Mouse (Mus musculus) heart, postnatal 0 days (tissue): ENCODE measurements around the gene Tada3. TPM values are rescaled to one million over a fixed set of nuclear protein-coding genes. Genes with fewer than 3 reads are reported as not detected.

ENCODE experiments used
- ATAC-seq: fragments of 200-750 bp; cut with Nextera tagmentation; 2 replicates; pipeline ENCODE4 v1.8.0; 2017; ENCODE audit warnings: low read depth, moderate number of reproducible peaks, moderate library complexity; ENCODE audit not compliant: insufficient read depth
- DNase-seq: peaks from one replicate; pipeline ENCODE4 v3.0.0-alpha.2; 2016; ENCODE audit warnings: low spot score
- H3K27ac ChIP-seq: fragments of 300-500 bp; sonication (generic); 2 replicates; pipeline ENCODE4 v1.5.1; 2014; ENCODE audit warnings: low read depth, mild to moderate bottlenecking
- H3K27me3 ChIP-seq: fragments of 300-500 bp; sonication (generic); 2 replicates; pipeline ENCODE4 v1.6.1; 2014; ENCODE audit warnings: low read length, mixed read lengths; ENCODE audit not compliant: control insufficient read depth, insufficient read depth
- H3K36me3 ChIP-seq: fragments of 300-500 bp; sonication (generic); replicated peaks from 2 replicates; pipeline ENCODE4 v1.6.1; 2014; ENCODE audit warnings: low read length, mixed read lengths; ENCODE audit not compliant: control insufficient read depth, insufficient read depth
- H3K4me1 ChIP-seq: fragments of 300-500 bp; sonication (generic); 2 replicates; pipeline ENCODE4 v1.6.1; 2014; ENCODE audit warnings: antibody characterized with exemption; ENCODE audit not compliant: control insufficient read depth, insufficient read depth
- H3K4me2 ChIP-seq: fragments of 300-500 bp; sonication (generic); 2 replicates; pipeline ENCODE4 v1.6.1; 2014; ENCODE audit warnings: low read depth, mild to moderate bottlenecking, low read length, moderate library complexity
- H3K4me3 ChIP-seq: fragments of 300-500 bp; sonication (generic); 2 replicates; pipeline ENCODE4 v1.5.1; 2014; ENCODE audit warnings: low read depth, low read length
- H3K9ac ChIP-seq: fragments of 300-500 bp; sonication (generic); replicated peaks from 2 replicates; pipeline ENCODE4 v1.6.1; 2014; ENCODE audit warnings: low read depth, low read length, mixed read lengths
- H3K9me3 ChIP-seq: fragments of 300-500 bp; sonication (generic); replicated peaks from 2 replicates; pipeline ENCODE4 v1.6.1; 2016; ENCODE audit warnings: low read length; ENCODE audit not compliant: control insufficient read depth
- CTCF ChIP-seq: IDR thresholded peaks from 2 replicates; pipeline ENCODE4 v1.5.1; 2016; ENCODE audit warnings: antibody characterized with exemption, control low read depth, low read depth
- EP300 ChIP-seq: IDR thresholded peaks from 2 replicates; pipeline ENCODE4 v1.6.1; 2016; ENCODE audit warnings: antibody characterized with exemption, low read depth
- WGBS: fragments of 180-500 bp; shearing (Covaris S2); extraction: QIAGEN DNeasy Blood & Tissue Kit; methylation state at CpG from one replicate; pipeline ENCODE4 v1.1.7; 2014; 5-methylcytosine and 5-hydroxymethylcytosine counted together
- polyA plus RNA-seq: library from polyadenylated mRNA; unstranded; fragments of >200 nt; fragmentation: Nextera tagmentation; extraction: Ambion mirVana; gene quantifications from 2 replicates; pipeline ENCODE4 v1.2.1, GENCODE M21; 2015
- total RNA-seq: library from RNA; depleted of rRNA; stranded (reverse); fragments of >200 nt; gene quantifications from 2 replicates; pipeline ENCODE4 v1.2.3, GENCODE M21; 2014; ENCODE audit warnings: low replicate concordance

The Tada3 gene
- total and polyA plus RNA-seq, 2 experiments from 2014 or later: 28.9 to 45.1 TPM

DNA sequence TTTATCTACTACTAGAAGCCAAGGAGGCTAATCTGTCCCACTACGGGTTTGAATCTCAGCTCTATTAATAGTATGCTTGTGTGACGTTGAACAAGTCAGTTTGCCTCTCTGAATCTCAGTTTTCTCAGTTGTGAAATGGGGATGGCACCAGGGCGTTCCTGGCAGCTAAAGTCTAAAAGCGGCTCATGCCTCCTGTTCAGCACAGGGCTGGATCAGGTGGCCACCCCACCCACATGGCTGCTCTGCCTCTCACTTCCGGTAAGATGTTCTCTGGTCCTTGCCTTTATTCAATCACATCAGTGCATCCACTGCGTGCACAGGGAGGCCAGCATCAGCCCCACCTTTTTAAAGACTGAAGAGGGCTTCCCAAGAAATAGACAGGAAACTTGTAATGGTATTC lies 27.8 kb upstream of the Tada3 start:
- WGBS: 60% methylated on average over 6 of the region's 6 CpGs

GRCm38 (mm10) chr6:113404649-113405448 lies 27.2 kb upstream of the Tada3 start:
- Histone ChIP-seq H3K4me1 (no peaks in the 10 kb centered on the region), H3K4me2 (no peak overlapping the region), H3K27me3 (no peaks in the 10 kb centered on the region), H3K9ac (no peak overlapping the region), H3K9me3 (no peaks in the 10 kb centered on the region), H3K36me3 (no peaks in the 10 kb centered on the region), H3K4me3 (no peak overlapping the region), H3K27ac (no peak overlapping the region)
- no peak for DNase-seq
- no peak for ATAC-seq
- no peak for TF ChIP-seq EP300
- TF ChIP-seq CTCF: no peak
- WGBS: 74% methylated on average over 12 of the region's 12 CpGs

More for the DNA sequence above, 27.8 kb upstream of the Tada3 start:
- Histone ChIP-seq H3K27me3 (no peaks in the 10 kb centered on the region), H3K9ac (no peak overlapping the region), H3K36me3 (no peaks in the 10 kb centered on the region), H3K9me3 (no peaks in the 10 kb centered on the region), H3K4me2 (no peak overlapping the region), H3K27ac (no peak overlapping the region), H3K4me3 (no peak overlapping the region), H3K4me1 (no peaks in the 10 kb centered on the region)
- no peak for DNase-seq
- ATAC-seq: no peak
- TF ChIP-seq EP300 (no peak), CTCF (no peak)

DNA sequence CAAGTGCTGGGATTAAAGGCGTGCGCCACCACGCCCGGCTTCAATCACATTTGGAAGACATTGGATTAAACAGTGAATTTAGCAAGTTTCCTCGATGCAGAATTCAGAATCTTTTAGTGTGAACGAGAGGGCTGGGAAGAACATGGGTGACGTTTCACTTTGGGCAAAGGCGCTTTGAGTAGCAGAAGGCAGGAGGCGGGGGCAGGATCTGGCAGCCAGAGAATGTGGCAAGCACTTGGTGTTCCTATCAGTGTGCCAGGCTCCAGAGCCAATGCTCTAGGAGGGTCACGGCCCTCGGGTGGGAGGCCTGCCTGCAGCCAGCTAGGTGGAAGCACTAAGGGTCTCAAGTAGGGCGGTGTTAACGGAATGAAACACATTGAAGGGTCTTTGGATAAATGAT lies 24.4 kb upstream of the Tada3 start:
- WGBS: 81% methylated on average over 13 of the region's 13 CpGs
- H3K27ac ChIP-seq: no peak overlapping the region
- DNase-seq: no peak
- no peaks in the 10 kb centered on the region for H3K27me3 ChIP-seq
- no peak overlapping the region for H3K4me3 ChIP-seq
- no peaks in the 10 kb centered on the region for H3K4me1 ChIP-seq
- no peak for TF ChIP-seq EP300
- no peak for TF ChIP-seq CTCF
- no peak overlapping the region for H3K4me2 ChIP-seq
- ATAC-seq: no peak
- H3K36me3 ChIP-seq: no peaks in the 10 kb centered on the region
- no peaks in the 10 kb centered on the region for H3K9me3 ChIP-seq
- no peak overlapping the region for H3K9ac ChIP-seq

GRCm38 (mm10) chr6:113396270-113397030 lies 18.8 kb upstream of the Tada3 start:
- no peak for ATAC-seq

GRCm38 (mm10) chr6:113395501-113395900 lies 17.8 kb upstream of the Tada3 start:
- no peak for DNase-seq
- no peak for ATAC-seq
- whole genome bisulfite sequencing: 90% methylated on average over 6 of the region's 6 CpGs
- H3K9ac ChIP-seq: no peak overlapping the region
- no peaks in the 10 kb centered on the region for H3K9me3 ChIP-seq
- H3K4me3 ChIP-seq: no peak overlapping the region
- peaks cover 2% of the 10 kb centered on the region for H3K36me3 ChIP-seq
- TF ChIP-seq CTCF: no peak
- no peak for TF ChIP-seq EP300
- H3K27ac ChIP-seq: no peak overlapping the region
- no peaks in the 10 kb centered on the region for H3K4me1 ChIP-seq
- H3K4me2 ChIP-seq: no peak overlapping the region
- no peaks in the 10 kb centered on the region for H3K27me3 ChIP-seq

More at GRCm38 (mm10) chr6:113396270-113397030, 18.8 kb upstream of the Tada3 start:
- H3K4me3 ChIP-seq: no peak overlapping the region
- TF ChIP-seq EP300: no peak
- TF ChIP-seq CTCF: no peak
- H3K36me3 ChIP-seq: no peaks in the 10 kb centered on the region; the same call in 1 of the 2 replicates
- H3K27ac ChIP-seq: no peak overlapping the region
- H3K9ac ChIP-seq: no peak overlapping the region
- WGBS: 84% methylated on average over 10 of the region's 10 CpGs
- H3K9me3 ChIP-seq: no peaks in the 10 kb centered on the region
- H3K4me1 ChIP-seq: no peaks in the 10 kb centered on the region
- no peak for DNase-seq
- no peaks in the 10 kb centered on the region for H3K27me3 ChIP-seq
- no peak overlapping the region for H3K4me2 ChIP-seq
